Mouse (Mus musculus) bone marrow, adult 2 months (tissue): ENCODE measurements around the gene Efhd1.

Experiments used
- CTCF ChIP-seq: fragments of 200-500 bp; IDR thresholded peaks from 2 replicates; pipeline ENCODE4 v1.5.1; 2011; ENCODE audit warnings: low read length, control low read depth; ENCODE audit not compliant: control insufficient read depth, insufficient read depth
- POLR2A ChIP-seq: fragments of 200-500 bp; IDR thresholded peaks from 2 replicates; pipeline ENCODE4 v1.6.1; 2011; ENCODE audit warnings: low read depth, mild to moderate bottlenecking, control low read depth, low read length, borderline replicate concordance; ENCODE audit not compliant: control insufficient read depth

DNA sequence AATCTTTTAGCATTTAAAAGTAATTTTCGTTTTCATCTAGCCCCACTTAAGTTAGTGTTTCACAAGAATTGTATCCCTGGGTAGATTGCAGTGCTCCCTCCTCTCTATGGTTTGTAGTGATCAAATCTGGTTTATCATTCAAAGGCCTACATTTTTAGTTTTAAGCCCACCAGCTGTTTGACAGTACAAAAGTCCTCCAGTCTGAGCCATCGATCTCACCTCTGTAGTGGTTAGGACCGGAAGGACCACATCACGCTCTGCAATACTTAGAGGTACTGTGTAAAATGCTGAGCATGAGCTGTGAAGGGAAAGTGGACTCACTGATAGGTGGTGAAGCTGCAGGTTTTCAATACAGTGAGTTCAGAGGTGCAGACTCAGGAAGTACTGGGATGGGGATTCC lies 49.4 kb upstream of the Efhd1 start:
- TF ChIP-seq POLR2A (no peak), CTCF (no peak)
